Mouse (Mus musculus): Measurements from ENCODE around the gene Arhgap15. TPM values are rescaled to one million over a fixed set of nuclear protein-coding genes. Genes with fewer than 3 reads are reported as not detected.

The Arhgap15 gene
- total and polyA plus RNA-seq, 3 experiments: 16.6 to 40.3 (median 19.8) TPM

DNA sequence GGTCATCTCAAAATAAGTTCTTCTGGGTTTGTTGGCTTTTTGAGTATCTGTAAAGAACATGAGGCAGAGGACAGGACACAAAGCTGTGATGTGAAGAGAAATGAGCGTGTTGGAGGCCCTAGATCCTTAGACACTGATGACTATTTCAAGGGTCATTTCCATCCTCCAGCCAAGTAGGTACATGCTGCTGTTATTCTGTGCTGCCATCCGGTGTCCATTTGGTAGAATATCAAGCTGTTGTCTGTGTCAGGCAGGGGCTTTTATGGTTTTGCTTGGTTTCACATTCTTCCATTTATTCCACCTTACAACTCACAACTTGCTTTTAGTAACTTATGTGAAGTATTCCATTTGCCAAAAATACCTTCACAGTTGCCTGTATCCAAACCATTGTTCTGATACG is 102.6 kb downstream of the Arhgap15 start:
- Histone ChIP-seq H3K79me2 (replicated peaks; ENCODE audit: control insufficient read depth, extremely low read depth, insufficient read depth, poor library complexity, severe bottlenecking) (no peaks in the 10 kb centered on the region), H3K36me3 (replicated peaks in 1 of 2; ENCODE audit: control insufficient read depth in 1 of 2, insufficient read depth in 1 of 2, low read length in 1 of 2) (peaks cover under 1 to 9% of the 10 kb centered on the region in 2 experiments), H3K4me2 (ENCODE audit: insufficient read depth, low read depth, poor library complexity, severe bottlenecking) (no peak overlapping the region), H3K27me3 (replicated peaks) (no peaks in the 10 kb centered on the region), H3K9me3 (replicated peaks; ENCODE audit: low read length) (no peaks in the 10 kb centered on the region), H3K4me1 (ENCODE audit: control insufficient read depth in 1 of 2, insufficient read depth in 2 of 2) (peaks cover 0 to under 1% of the 10 kb centered on the region in 2 experiments; a peak in 1 of 4 replicates), H3K27ac (ENCODE audit: insufficient read depth, low read depth) (no peak overlapping the region), H3K9ac (ENCODE audit: insufficient read depth, low read depth) (no peak overlapping the region), H3K4me3 (replicated peaks in 1 of 3; ENCODE audit: low read depth in 2 of 3, low read length in 2 of 3, poor library complexity in 1 of 3) (no peak overlapping the region)
- in situ Hi-C loops (cut with MboI; ENCODE audit: low pct_ligation_motif_present, low pct_unique_long_range_greater_than_20kb, low sequenced_read_pairs): no loop called here
- dilution Hi-C loops (cut with MboI; ENCODE audit: extremely low pct_ligation_motif_present, extremely low pct_unique_long_range_greater_than_20kb, low sequenced_read_pairs): no loop called here
- DNase-seq (ENCODE audit: extremely low read depth): peak; percentile 46
- TF ChIP-seq JUND (conservative IDR thresholded peaks at IDR 0.05; ENCODE audit: low read depth, low read length): no peak
- TF ChIP-seq RAD21 (IDR thresholded peaks at IDR 0.05; ENCODE audit: low read depth, low read length): peak; percentile 87
- no peak for TF ChIP-seq MAFK (IDR thresholded peaks at IDR 0.05; ENCODE audit: insufficient replicate concordance, low read length)
- peak; percentile 51 for TF ChIP-seq ZC3H11A (IDR thresholded peaks at IDR 0.05; ENCODE audit: low read depth, low read length)
- peak; percentile 24 to 76; a peak in 3 of 4 replicates for TF ChIP-seq CTCF (conservative IDR thresholded peaks at IDR 0.05 in 1 of 2, IDR thresholded peaks at IDR 0.05 in 1 of 2; ENCODE audit: low read depth in 2 of 2, low read length in 2 of 2)
- no peak for TF ChIP-seq JUN (IDR thresholded peaks at IDR 0.05; ENCODE audit: insufficient read depth, low read depth, low read length)
- TF ChIP-seq SMC3 (IDR thresholded peaks at IDR 0.05; ENCODE audit: low read depth, low read length): peak; percentile 88

GRCm38 (mm10) chr2:43862709-43863108 is 114.1 kb downstream of the Arhgap15 start:
- dilution Hi-C loops (cut with MboI; ENCODE audit: extremely low pct_ligation_motif_present, extremely low pct_unique_long_range_greater_than_20kb, low sequenced_read_pairs): no loop called here
- H3K79me2 ChIP-seq (replicated peaks; ENCODE audit: control insufficient read depth, extremely low read depth, insufficient read depth, poor library complexity, severe bottlenecking): no peaks in the 10 kb centered on the region
- in situ Hi-C loops (cut with MboI; ENCODE audit: low pct_ligation_motif_present, low pct_unique_long_range_greater_than_20kb, low sequenced_read_pairs): no loop called here

DNA sequence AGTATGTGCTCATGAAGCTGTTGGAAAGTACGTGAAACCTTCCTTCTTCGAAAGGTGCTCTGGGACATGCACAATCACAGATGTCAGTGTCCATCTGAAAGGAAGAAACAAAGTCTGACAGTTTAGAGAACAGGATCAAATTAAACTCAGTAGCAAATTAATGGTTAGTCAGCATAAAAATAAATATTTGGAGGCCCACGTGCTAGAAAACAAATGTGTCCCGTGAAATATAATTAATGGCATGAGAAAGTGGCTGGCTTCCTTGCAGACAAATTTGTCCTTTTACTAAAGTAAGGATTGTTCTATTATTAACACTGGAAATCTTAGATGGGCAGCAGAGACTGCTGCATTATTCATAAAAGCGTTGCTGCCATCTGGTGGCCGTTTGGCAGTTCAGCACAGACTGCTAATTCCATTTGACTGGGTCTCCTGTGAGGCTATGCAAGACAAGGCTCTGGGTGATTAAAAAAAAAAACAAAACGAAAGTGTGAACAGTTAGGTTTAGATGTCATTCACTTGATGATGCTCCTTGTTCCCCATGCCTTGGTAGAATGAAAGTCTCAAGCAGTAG is 153.9 kb downstream of the Arhgap15 start:
- dilution Hi-C loops (cut with MboI; ENCODE audit: extremely low pct_ligation_motif_present, extremely low pct_unique_long_range_greater_than_20kb, low sequenced_read_pairs) (no loop called here), in situ Hi-C loops (cut with MboI; ENCODE audit: low pct_ligation_motif_present, low pct_unique_long_range_greater_than_20kb, low sequenced_read_pairs) (loop anchor here (5.0 kb wide), 1 partner anchor 170 kb away; no protein-coding TSS in a partner anchor)
- H3K27me3 ChIP-seq (replicated peaks): no peaks in the 10 kb centered on the region
- peak; percentile 84 for TF ChIP-seq MAFK (IDR thresholded peaks at IDR 0.05; ENCODE audit: insufficient replicate concordance, low read length)
- TF ChIP-seq JUND (conservative IDR thresholded peaks at IDR 0.05; ENCODE audit: low read depth, low read length): no peak
- peak; percentile 56 for TF ChIP-seq ZC3H11A (IDR thresholded peaks at IDR 0.05; ENCODE audit: low read depth, low read length)
- TF ChIP-seq GABPA (IDR thresholded peaks at IDR 0.05; ENCODE audit: insufficient replicate concordance, low read depth, low read length): no peak
- no peak for TF ChIP-seq USF1 (IDR thresholded peaks at IDR 0.05; ENCODE audit: low read depth, low read length)
- no peak for TF ChIP-seq UBTF (IDR thresholded peaks at IDR 0.05; ENCODE audit: low read depth, low read length)
- TF ChIP-seq CHD2 (IDR thresholded peaks at IDR 0.05; ENCODE audit: low read length): no peak
- TF ChIP-seq EP300 (IDR thresholded peaks at IDR 0.05; ENCODE audit: low read length): no peak
- no peak for TF ChIP-seq ELF1 (IDR thresholded peaks at IDR 0.05; ENCODE audit: low read depth, low read length)
- TF ChIP-seq RAD21 (IDR thresholded peaks at IDR 0.05; ENCODE audit: low read depth, low read length): peak; percentile 84
- TF ChIP-seq MEF2A (IDR thresholded peaks at IDR 0.05; ENCODE audit: borderline replicate concordance, low read depth, low read length): no peak
- peak; percentile 39 to 87; a peak in 3 of 4 replicates for TF ChIP-seq CTCF (conservative IDR thresholded peaks at IDR 0.05 in 1 of 2, IDR thresholded peaks at IDR 0.05 in 1 of 2; ENCODE audit: low read depth in 2 of 2, low read length in 2 of 2)
- TF ChIP-seq SIN3A (IDR thresholded peaks at IDR 0.05; ENCODE audit: low read length): no peak
- TF ChIP-seq SMC3 (IDR thresholded peaks at IDR 0.05; ENCODE audit: low read depth, low read length): peak; percentile 92
- no peak for TF ChIP-seq JUN (IDR thresholded peaks at IDR 0.05; ENCODE audit: insufficient read depth, low read depth, low read length)
- TF ChIP-seq KAT2A (IDR thresholded peaks at IDR 0.05; ENCODE audit: insufficient replicate concordance, low read length): no peak
- no peaks in the 10 kb centered on the region for H3K9me3 ChIP-seq (replicated peaks; ENCODE audit: low read length)
- no peak overlapping the region for H3K4me2 ChIP-seq (ENCODE audit: insufficient read depth, low read depth, poor library complexity, severe bottlenecking)
- H3K4me3 ChIP-seq (replicated peaks in 1 of 3; ENCODE audit: low read depth in 2 of 3, low read length in 2 of 3, poor library complexity in 1 of 3): no peak overlapping the region
- peak; percentile 79 for DNase-seq (ENCODE audit: extremely low read depth)
- H3K36me3 ChIP-seq (replicated peaks in 1 of 2; ENCODE audit: control insufficient read depth in 1 of 2, insufficient read depth in 1 of 2, low read length in 1 of 2): peaks cover 0 to 2% of the 10 kb centered on the region in 2 experiments
- H3K9ac ChIP-seq (ENCODE audit: insufficient read depth, low read depth): no peak overlapping the region
- no peaks in the 10 kb centered on the region for H3K79me2 ChIP-seq (replicated peaks; ENCODE audit: control insufficient read depth, extremely low read depth, insufficient read depth, poor library complexity, severe bottlenecking)
- H3K4me1 ChIP-seq (ENCODE audit: control insufficient read depth in 1 of 2, insufficient read depth in 2 of 2): no peaks in the 10 kb centered on the region
- H3K27ac ChIP-seq (ENCODE audit: insufficient read depth, low read depth): no peak overlapping the region

More at GRCm38 (mm10) chr2:43862709-43863108, 114.1 kb downstream of the Arhgap15 start:
- H3K27me3 ChIP-seq (replicated peaks): no peaks in the 10 kb centered on the region
- no peaks in the 10 kb centered on the region for H3K9me3 ChIP-seq (replicated peaks; ENCODE audit: low read length)
- H3K27ac ChIP-seq (ENCODE audit: insufficient read depth, low read depth): no peak overlapping the region
- H3K9ac ChIP-seq (ENCODE audit: insufficient read depth, low read depth): no peak overlapping the region
- TF ChIP-seq IRF4 (IDR thresholded peaks at IDR 0.05; ENCODE audit: low read depth, low read length) (peak; percentile 73), SIN3A (IDR thresholded peaks at IDR 0.05; ENCODE audit: low read length) (no peak), BHLHE40 (IDR thresholded peaks at IDR 0.05; ENCODE audit: low read depth, low read length) (peak; percentile 45; the same call in 1 of the 2 replicates), EP300 (IDR thresholded peaks at IDR 0.05; ENCODE audit: low read length) (peak; percentile 74)
- DNase-seq (ENCODE audit: extremely low read depth): peak; percentile 37
- H3K4me2 ChIP-seq (ENCODE audit: insufficient read depth, low read depth, poor library complexity, severe bottlenecking): 0 out of 2 replicates have a peak overlapping the region, but pooled peaks have one; percentile 21
- peaks cover 2 to 16% of the 10 kb centered on the region in 2 experiments for H3K36me3 ChIP-seq (replicated peaks in 1 of 2; ENCODE audit: control insufficient read depth in 1 of 2, insufficient read depth in 1 of 2, low read length in 1 of 2)
- H3K4me3 ChIP-seq (replicated peaks in 1 of 3; ENCODE audit: low read depth in 2 of 3, low read length in 2 of 3, poor library complexity in 1 of 3): no peak overlapping the region
- H3K4me1 ChIP-seq (ENCODE audit: control insufficient read depth in 1 of 2, insufficient read depth in 2 of 2): peaks cover 5 to 23% of the 10 kb centered on the region in 2 experiments

Data from CH12.LX (cell line).